Mouse (Mus musculus): ENCODE results near the gene Btbd35f11. TPM values are rescaled to one million over a fixed set of nuclear protein-coding genes. Genes with fewer than 3 reads are reported as not detected.
"Not testable (repeated sequence)": the region's sequence is repeated elsewhere in the genome, so short reads cannot be mapped to it uniquely, and the experiment has no call there.

The Btbd35f11 gene
- not detected for total RNA-seq (2021)
- long read RNA-seq, experiment 1 = 0 reads
- long read RNA-seq, experiment 2 = 0 reads

DNA sequence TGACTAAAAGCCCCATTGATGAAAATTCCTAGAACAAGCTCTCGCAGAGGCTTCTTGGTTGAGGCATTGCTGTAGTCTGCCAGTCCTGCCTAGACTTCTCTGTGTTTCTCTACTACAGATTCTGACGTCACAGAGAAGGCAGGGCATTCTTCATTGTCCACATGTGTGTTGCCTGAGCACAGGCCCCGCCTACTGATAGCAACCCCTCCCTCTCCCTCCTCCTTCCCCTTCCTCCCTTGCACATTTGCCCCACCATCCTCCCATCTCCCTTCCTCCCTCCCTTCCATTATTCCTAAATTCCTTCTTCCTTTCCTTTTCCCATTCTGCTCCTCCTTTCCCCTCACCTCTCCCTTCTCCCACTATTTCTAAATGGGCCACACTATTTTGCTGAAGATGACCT is at the start of gene Btbd35f11:
TSS of gene Btbd35f11 (minus strand) at position 101 of the 400 bp plus-strand sequence.
- not testable (repeated sequence) for DNase-seq

DNA sequence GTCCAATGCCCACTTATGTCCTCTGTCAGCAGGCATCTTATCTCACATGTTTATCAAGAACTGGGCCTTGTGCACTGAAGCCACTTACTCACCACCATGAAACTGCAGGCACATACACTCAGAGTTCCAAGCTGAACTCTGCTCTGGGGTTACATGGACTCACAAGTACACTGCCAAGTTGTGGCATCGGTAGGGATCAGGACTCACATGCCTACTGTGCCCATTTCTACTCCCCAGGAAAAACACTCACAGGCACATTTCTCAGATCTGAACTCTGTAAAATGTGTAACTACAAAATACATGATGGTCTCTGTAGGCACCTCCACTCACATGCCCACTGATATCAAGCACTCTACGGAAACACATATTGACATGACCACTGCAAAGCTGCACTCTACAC is 33.5 kb downstream of the Btbd35f11 start:
- not testable (repeated sequence) for DNase-seq

Other genes starting within 250 kb of the Btbd35f11 start
- not detected for gene Btbd35f24, start 247.9 kb downstream of the Btbd35f11 start, total RNA-seq (2021)